Mouse (Mus musculus) cerebellum, adult (tissue): Measurements from ENCODE around the gene Smg6.
A peak's percentile ranks its signal among the peaks of the same experiment; 100 is the strongest.

ENCODE experiments used
- ATAC-seq: cut with Nextera tagmentation; 2 replicates; pipeline ENCODE4 v1.9.2; 2017; ENCODE audit warnings: mild to moderate bottlenecking, moderate library complexity, mixed read lengths; ENCODE audit not compliant: insufficient number of reproducible peaks, low FRiP score, low TSS enrichment

Gene Smg6

DNA sequence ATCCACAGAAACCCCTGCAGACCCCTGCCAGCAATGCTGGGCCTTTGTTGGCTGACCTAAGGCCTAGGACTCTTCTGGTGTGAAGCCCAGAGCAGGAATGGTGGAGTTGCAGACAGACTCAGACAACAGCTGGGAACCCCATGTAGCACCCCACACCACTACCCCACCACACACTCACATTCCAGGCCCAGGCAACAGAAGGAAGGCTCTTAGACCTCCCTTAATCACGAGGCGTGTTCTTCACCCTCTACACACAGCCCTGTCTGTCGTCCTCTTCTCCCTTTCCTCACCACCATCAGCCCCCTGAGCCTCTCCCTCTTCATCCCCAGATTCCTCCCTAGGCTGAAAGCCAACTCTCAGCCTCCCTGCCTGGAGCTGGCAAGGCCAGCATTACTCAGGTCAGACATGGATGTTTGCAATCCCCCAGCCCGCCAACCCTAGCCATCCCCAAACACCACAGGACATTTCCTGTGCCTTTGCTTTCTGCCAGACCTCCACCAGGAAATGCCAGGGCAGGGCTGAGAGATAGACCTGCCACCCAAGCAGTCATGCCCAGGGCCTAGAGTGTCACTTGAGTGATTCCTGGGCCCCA is 235.9 kb downstream of the Smg6 start:
- ATAC-seq: no peak

DNA sequence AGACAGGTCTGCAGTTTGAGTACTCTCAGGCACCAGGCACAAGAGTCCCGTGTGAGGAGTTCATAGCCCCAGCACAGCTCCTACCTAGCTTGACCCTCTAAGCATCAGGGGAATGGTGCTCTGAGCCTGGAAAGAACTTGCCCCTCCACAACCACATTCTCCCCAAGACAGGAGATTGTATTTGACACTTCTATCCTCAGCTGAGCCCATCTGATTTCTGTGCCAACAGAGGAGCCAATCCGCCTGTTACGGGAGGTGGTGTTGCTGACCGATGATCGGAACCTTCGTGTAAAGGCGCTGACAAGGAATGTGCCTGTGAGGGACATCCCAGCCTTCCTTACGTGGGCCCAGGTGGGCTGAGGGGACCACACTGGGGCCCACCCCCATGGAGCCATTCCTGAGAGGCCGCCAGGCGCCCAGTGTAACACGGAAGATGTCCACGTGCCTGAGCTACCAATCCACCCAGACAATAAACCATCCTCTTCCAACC is 237.0 kb downstream of the Smg6 start:
- ATAC-seq: no peak

DNA sequence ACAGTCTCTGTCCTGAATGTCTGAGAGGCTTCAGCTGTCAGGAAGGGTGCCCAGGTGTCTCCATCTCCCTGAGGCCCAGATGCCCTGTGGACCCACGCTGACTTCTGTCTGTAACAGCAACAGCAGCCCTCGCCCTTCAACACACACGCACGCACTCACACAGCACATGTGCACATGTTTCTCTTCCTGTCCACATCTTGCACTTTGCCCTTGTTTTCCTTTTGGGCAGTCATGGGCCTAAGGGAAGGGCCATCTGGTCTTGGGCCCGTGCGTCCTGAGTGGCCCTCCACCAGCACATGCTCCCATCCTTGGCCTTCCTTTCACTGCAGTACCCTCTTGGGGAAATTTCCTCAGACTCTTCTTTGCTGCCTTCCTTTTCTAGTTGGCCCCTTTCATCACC is 237.8 kb downstream of the Smg6 start:
- no peak for ATAC-seq

DNA sequence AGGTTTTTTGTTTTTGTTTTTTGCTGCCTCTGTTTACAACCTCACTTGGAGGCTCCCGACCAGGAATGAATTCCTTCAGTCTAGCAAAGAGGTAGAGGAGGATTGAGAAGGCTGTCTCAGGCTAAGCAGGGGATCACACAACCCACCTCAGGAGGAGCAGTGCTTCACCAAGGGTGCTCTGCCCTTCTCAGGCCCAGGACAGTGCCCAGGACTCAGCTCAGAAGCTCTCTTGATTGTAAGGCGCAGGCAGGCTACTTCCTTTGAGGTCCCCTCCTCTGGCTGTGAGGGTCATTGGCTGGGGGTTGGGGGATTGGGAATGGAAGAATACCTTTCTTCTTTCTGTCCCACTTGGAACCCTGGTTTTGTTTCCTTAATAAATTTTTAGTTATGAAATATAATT is 238.4 kb downstream of the Smg6 start:
- ATAC-seq: no peak

DNA sequence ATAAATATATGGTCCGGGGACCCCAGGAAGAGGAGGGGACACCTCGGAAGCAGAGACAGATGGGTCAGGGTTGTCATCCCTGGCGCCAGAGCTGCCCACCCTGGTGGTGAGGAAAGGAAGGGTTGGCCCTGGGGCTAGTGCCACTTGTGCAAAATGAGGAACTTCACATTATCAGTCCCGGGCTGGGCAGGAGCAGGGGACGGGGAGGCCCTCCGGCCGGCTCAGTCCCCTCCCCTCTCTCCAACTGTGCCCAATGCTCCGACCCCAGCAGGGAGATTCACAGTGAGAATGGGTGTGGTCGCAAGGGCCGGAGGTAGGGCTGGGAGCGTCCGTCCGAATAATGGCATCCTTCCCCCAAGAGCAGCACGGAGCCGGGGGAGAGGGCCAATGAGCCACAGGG is 239.1 kb downstream of the Smg6 start:
- no peak for ATAC-seq

DNA sequence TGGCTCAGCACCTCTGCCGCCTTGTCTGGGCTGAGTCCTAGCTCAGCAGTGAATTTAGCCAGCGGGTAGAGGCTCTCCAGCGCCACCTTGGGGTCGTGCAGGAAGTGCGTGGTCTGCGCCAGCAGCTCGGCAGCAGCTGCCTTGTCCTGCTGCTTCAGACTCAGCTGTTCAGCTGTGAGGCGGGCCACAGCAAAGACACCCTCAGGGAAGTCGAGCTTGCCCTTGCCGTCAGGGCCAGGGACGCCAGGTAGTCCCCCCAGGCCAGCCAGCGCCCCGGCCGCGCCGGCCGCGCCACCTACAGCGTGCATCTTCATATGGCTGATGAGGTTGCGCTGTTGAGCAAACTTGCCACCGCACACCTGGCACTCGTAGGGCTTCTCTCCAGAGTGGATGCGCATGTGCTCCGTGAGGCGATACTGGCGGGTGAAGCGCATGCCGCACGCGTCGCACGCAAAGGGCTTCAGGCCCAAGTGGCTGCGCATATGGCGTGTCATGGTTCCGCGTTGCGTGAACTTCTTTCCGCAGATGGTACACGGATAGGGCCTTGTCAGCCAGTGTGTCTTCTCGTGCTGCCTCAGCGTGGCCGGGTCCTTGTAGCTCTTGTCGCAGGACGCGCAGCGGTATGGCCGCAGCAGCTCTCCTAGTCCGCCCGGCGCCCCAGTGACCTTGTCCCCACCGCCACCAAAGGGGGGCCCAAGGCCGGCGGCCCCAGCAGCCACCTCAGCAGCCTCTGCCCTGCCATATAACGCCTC is 240.0 kb downstream of the Smg6 start:
- ATAC-seq: no peak

DNA sequence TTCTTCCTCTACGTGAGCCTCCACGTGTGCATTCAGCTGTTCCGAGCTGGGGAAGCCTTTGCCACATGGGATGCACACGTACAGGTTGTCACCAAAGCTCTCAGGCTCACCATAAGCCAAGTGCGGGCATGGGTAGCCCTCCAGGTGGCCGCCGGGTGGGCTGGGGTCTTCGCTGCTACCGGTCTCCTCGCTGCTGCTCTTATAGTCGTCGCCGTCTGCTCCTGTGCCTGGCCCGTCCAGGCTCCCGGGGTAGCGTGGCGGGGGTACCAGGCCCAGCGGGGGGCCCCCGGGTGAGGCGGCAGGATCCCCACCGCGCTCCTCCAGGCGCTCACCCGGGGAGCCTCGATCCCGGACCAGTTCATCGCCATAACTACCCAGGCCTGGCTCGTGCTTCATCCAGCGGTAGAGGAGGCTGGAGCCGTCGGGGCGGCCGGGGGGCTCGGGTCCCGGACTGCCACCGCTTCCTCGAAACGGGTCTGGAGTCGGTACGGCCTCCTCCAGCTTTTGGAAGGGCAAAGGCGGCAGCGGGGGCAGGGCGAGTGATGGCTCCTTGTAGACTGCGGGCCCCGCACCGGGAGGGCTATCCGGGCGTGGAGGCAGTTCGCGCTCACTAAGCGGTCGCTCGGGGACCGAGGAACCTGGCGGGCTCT is 240.7 kb downstream of the Smg6 start:
- no peak for ATAC-seq

DNA sequence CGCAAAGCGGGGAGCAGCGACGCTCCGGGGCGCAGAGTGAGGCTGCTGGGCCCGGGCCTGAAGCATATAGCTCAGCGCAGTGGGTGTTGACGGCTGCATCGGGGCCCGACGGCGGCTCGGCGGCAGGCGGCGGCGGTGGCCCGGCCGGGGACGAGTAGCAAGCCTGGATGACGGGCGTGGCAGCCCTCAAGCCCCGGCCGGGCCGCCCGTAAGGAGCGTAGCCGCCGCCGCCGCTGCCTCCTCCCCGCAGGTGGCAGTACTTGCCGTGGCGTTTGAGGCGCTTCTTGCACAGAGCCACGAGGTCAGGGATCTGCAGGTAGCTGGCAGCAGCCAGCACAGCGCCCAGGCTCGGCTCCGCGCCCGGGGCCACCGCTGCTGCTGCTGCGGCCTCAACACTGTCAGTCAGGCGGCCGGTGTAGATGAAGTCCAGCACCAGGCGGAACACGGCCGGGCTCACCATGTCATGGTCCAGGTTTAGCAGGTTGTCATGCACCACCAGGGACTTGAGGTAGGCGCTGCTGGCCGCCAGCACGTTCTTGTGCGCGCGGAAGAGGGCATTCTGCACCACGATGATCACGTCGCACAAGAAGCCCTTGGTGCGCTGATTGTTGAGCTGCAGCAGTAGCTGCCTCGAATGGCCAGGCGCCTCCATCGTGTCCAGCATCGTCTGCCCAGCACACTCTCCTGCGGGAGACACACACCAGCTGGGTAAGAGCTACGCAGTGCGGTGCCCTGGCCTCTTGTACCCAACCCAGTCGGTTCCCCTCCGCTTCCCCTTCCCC is 241.4 kb downstream of the Smg6 start:
- ATAC-seq: no peak

DNA sequence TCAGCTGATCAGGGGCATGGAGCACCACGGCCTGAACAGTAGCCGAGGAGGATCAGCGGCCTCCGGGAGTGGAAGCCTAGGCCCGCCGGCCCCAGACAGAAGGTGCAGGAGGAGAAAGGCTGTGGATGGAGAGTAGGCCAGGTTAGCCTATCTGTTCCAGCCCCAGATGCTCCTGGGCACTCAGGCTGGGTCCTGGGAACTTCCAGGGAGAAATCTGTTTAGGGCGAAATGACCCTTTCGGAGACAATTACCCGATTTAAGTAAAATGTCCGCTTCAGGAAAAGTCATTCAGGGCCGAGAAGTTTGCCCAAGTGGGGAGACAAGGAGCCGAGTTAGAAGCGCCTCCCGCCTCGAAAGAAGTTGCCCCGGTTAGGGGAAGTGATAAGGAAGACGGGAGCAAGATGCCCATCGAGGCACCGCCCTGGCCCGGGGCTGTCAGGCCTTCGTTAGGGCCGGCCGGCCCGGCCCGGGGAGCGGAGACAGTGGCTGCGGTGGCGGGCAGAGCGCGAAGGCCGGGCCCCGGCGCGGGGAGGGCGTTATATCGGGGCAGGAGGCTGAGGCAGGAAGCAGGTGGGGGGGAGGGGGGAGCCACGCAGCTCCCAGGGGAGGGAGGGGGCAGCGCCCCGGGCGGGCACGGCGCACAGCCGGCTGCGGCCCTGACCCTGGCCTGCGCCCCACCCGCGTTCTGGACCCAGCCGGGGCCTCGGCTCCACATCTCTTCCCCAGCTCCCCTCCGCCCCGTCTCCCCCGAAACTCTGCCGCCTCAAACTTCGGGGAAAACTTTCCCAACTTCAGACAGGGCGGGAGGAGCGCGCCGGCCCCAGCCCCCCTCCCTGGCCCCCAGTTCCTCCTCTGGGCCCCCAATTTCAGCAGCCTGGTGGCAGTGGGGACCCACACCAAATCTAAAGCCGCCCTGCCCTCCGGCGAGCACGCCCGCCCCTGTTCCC is 242.3 kb downstream of the Smg6 start:
- ATAC-seq: no peak

DNA sequence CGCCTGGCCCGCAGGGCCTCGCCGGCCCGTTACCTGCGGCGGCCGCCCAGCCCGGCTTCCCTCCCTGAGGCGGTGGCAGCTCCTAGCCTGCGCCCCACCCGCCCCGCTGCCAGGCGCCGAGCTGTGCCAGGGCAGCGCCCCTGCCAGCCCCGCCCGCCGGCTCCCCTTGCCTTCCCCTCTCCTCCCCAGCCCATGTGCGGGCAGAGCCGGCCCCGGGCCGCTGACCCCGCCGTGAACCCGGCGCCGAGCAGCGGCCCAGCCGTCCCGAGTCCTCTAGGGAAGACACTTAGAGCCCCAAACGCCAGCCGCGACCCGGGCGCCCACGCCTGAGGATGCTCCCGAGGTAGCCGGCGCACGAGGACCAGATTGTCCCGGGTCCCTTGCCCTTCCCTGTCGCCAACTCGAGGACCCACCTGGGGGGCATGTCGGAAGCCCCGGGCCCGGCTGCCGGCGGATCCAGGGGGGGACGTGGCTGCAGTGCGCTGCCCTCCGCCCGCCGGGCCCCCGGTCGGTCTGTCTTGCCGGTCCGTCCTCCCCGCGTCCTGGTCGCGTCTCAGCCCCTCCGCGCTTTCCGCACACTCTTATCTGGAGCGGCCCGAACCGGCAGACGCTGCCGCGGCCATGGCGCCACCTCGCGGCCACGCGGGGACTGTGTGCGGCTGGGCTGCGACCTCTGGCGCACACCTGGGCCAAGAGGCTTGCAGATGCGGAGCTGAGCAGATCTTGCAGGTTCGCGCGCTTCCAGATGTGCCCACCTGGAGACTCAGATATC is 243.2 kb downstream of the Smg6 start:
- ATAC-seq: no peak

DNA sequence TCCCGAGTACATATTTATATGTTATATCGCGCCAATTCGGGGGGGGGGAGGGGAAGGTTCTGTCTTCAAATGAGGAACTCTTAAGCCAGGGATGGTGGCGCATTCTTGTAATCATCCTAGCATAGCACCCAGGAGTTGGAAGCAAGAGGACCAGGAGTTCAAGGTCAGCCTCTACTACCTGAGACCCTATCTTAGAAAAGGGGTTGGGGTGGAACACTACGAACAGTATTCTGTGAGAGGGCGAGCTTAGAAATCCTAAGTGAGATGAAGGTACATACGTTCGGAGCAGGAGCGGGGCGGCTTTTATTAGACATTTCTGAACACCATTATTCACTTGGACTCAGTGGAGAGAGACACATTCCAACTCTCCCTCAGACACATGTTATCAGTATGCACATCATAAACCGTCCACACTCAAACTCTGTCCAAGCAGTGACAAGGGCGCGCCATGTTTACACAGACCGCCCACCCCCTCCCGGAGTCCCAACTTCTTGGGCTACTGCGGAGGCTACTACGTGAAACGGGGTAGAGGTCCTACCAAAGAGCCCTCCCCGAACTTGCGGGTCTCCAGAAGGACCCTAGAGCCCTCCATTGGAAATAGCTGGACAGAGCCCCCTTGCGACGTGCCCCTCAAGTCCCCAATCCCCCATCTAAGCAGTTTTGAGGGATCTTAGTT is 243.9 kb downstream of the Smg6 start, which contains the start of gene Hic1:
Gene Hic1, minus strand, starts transcription at position 115 of the 676 bp plus-strand sequence.
- no peak for ATAC-seq

DNA sequence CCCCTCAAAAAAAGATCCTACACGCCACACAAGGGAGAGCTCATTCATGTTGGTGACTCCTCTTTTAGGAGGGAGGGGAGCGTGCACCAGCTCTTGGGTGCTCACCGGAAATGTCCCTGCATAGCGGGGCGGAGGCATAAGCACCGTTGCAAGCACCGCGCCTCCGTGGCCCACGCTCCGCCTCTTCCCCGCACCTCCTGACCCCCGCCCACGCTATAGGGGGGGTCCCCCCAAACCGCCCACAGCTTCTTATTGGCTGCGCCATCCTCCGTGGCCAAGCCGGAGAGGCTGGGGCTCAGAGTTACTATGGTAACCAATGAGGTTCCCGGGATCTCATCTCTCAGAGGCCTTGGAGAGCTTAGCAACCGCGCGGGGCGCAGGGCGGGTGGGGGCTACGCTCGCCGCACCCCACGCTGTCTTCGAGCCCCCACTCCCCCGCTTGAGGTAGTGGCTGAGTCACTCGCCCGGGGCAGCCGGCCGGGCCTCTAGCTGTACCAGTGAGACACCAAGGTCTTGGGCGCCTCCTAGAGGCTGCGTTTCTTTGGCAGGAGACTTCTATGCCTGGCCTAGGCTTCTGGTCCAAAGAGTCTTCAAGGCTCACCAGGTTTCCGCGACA is 244.6 kb downstream of the Smg6 start:
- peak; percentile 57 for ATAC-seq

DNA sequence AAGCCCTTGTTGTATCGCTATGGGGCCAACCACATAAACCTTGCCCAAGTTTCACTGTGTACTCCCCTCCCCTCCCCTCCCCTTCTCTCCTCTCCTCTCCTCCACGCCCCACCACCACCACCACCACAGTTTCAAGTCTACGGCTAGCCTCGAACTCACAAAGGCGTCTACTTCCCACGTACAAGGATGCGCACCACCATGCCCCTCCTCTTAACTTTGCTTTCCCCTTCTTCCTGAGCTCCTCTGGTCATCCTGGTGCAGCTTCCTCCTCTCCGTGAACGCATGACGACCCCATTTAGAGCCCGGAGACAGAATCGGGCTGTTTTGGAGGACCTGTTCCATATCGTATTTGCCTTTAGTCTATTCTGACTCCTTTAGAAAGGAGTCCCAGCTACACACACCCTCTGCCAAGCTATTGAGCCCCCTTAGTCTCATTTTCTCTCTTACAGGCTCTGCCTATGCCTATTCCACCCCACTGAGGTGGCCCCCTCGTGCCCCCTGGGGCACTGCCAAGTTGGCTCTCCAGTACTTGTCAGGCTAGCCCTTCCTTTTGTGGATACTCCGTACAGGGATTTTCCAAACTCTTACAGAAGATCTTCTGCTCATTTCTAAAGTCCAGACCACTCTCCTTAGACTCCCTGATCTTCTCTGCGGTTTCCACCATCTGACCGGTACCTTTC is 245.7 kb downstream of the Smg6 start:
- no peak for ATAC-seq

DNA sequence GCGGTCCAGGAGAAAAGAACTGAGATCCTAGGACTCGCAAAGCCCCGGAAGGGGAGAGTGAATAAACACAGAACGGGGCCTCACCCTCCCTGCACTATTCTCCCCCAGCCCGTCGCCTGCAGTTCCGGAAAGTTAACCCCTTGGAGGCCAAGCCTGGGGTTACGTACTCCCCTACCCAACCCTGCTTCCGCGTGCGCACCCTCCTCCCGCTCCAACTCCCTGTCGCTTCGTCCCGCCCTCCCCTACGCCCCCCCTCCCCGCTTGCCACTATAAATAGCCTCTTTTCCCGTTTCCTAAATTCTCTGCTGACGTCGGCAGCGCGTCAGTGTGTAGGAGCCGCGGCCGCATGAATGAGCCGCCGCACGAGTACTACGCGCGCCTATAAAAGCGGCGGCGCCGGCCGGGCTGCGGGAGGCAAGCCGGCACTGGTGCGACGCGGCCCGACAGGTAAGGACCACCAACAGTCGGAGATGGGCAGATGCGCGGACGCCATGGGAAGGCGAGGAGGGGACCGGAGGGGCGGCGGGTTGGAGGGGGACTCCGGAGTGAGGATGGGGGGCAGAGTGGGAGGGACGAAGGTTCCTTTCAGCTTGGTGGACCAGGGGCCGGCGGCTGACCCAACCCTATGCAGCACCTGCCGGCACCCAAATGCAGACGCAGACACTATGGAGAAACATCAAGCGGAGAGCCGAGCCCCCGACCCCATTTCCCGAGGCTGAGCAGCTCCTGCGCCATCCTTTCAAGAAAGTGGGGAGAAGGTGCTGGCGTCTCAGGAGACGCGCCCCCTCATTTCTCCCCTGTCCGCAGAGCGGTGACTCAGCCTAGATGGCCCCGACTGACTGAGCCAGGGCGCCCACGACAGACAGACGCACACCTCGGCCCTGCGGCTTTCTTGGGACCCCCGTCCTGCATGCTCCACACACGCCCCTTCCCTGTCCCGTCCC is 246.8 kb downstream of the Smg6 start:
- 0 out of 2 replicates have a peak, but pooled peaks have one; percentile 9 for ATAC-seq

DNA sequence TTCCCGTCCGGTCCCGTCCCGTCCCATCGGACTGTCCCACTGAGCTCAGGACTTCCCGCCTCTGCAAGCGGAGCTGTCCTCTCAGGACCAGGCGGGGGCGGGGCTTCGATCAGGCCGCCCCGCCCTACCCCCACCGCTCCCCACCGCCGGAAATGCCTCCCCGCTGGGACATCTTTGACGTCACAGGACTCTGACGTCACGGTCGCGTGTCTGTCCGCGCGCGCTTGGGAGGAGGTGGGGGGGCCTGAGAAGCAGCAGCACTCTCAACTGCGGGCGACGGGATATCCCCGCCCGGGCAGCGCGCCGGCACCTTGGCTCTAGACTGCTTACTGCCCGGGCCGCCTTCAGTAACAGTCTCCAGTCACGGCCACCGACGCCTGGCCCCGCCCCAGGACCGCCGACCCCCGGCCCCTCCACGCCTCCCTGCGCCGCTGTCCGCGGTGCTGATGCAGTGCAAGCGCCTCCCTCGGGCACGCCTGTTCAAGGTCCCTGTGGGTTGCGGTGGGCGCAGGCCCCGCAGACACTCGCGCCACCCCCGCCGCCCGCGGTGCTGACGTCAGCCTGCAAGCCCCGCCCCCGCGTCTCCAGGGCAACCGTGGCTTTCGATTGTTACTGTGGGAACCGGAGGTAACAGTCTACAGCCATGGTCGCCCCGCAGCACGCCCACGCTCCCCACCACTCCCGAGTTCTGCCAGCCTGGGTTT is 247.6 kb downstream of the Smg6 start:
- ATAC-seq: no peak

DNA sequence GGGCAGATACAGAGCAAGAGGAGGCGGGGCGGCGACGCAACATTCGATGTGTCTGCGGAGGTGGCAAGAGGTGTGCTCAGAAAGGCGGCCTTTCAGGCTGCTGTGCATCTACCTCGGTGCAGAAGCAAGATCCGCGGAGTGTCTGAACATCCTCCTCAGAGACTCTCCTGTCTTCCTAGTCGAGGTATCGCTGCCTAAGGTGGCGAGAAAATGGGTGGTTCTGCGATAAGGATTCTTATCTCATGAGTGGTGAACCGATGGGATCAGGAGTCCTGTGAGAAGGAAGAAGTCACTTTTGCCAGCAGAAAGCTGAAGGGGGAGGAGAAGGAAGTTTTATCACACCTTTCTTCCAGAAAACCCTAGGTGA is 248.2 kb downstream of the Smg6 start:
- ATAC-seq: no peak
